Mouse (Mus musculus) retina, embryonic 14.5 days (tissue): ENCODE data around the gene Eps8.
A peak's percentile ranks its signal among the peaks of the same experiment; 100 is the strongest.

ENCODE experiments used
- DNase-seq: peaks from one replicate; pipeline ENCODE4 v3.0.0-alpha.2; 2015; ENCODE audit warnings: low spot score

Gene Eps8

GRCm38 (mm10) chr6:137612071-137612547 lies 42.6 kb downstream of the Eps8 start:
- DNase-seq: no peak

- no peak for DNase-seq
These were observed 46.3 kb downstream of the Eps8 start for GRCm38 (mm10) chr6:137608160-137608930.

GRCm38 (mm10) chr6:137606541-137606940 lies 48.1 kb downstream of the Eps8 start:
- no peak for DNase-seq

- DNase-seq: no peak
These were observed 50.0 kb downstream of the Eps8 start for GRCm38 (mm10) chr6:137604417-137605248.

- DNase-seq: peak; percentile 34
These were observed 56.4 kb downstream of the Eps8 start for GRCm38 (mm10) chr6:137598306-137598705.

GRCm38 (mm10) chr6:137597442-137598058 lies 57.1 kb downstream of the Eps8 start:
- DNase-seq: no peak

GRCm38 (mm10) chr6:137592582-137592981 lies 62.1 kb downstream of the Eps8 start:
- no peak for DNase-seq

- no peak for DNase-seq
These were observed 65.4 kb downstream of the Eps8 start for GRCm38 (mm10) chr6:137589245-137589618.

GRCm38 (mm10) chr6:137588481-137589244 lies 66.0 kb downstream of the Eps8 start:
- DNase-seq: no peak

GRCm38 (mm10) chr6:137587866-137588265 lies 66.8 kb downstream of the Eps8 start:
- DNase-seq: no peak

- DNase-seq: no peak
These were observed 69.4 kb downstream of the Eps8 start for GRCm38 (mm10) chr6:137585229-137585628.

GRCm38 (mm10) chr6:137583056-137583455 lies 71.6 kb downstream of the Eps8 start:
- no peak for DNase-seq

GRCm38 (mm10) chr6:137582207-137582889 lies 72.3 kb downstream of the Eps8 start:
- no peak for DNase-seq

GRCm38 (mm10) chr6:137581331-137582010 lies 73.2 kb downstream of the Eps8 start:
- no peak for DNase-seq

- no peak for DNase-seq
These were observed 74.2 kb downstream of the Eps8 start for GRCm38 (mm10) chr6:137580503-137580902.

GRCm38 (mm10) chr6:137576670-137577371 lies 77.9 kb downstream of the Eps8 start:
- DNase-seq: no peak

- no peak for DNase-seq
These were observed 78.6 kb downstream of the Eps8 start for GRCm38 (mm10) chr6:137576091-137576490.

- DNase-seq: no peak
These were observed 80.8 kb downstream of the Eps8 start for GRCm38 (mm10) chr6:137573897-137574296.

- DNase-seq: no peak
These were observed 84.0 kb downstream of the Eps8 start for GRCm38 (mm10) chr6:137570718-137571131.

GRCm38 (mm10) chr6:137570019-137570418 lies 84.7 kb downstream of the Eps8 start:
- no peak for DNase-seq
